Mouse (Mus musculus) limb, embryonic 12.5 days (tissue): ENCODE measurements at regions not wholly inside any gene's neighbourhood (a gene's known extent, or its start where the extent isn't known, plus 50 kb on each side); places are given as distances from the start of the nearest gene placed in this dataset.

Experiments used
- ATAC-seq: fragments of 200-750 bp; cut with Nextera tagmentation; 2 replicates; pipeline ENCODE4 v1.8.0; 2017; ENCODE audit warnings: low read depth, moderate TSS enrichment; ENCODE audit not compliant: insufficient number of reproducible peaks, insufficient read depth, low FRiP score, low TSS enrichment
- H3K27ac ChIP-seq: fragments of 300-500 bp; sonication (generic); 2 replicates; pipeline ENCODE4 v1.5.1; 2016; ENCODE audit warnings: mild to moderate bottlenecking, moderate library complexity
- H3K27me3 ChIP-seq: fragments of 300-500 bp; sonication (generic); 2 replicates; pipeline ENCODE4 v1.6.1; 2016; ENCODE audit warnings: mild to moderate bottlenecking, moderate library complexity
- H3K36me3 ChIP-seq: fragments of 300-500 bp; sonication (generic); 2 replicates; pipeline ENCODE4 v1.6.1; 2016; ENCODE audit warnings: mild to moderate bottlenecking, moderate library complexity
- H3K4me1 ChIP-seq: fragments of 300-500 bp; sonication (generic); replicated peaks from 2 replicates; pipeline ENCODE4 v1.6.1; 2016
- H3K4me2 ChIP-seq: fragments of 300-500 bp; sonication (generic); 2 replicates; pipeline ENCODE4 v1.6.1; 2016; ENCODE audit warnings: mild to moderate bottlenecking, moderate library complexity
- H3K4me3 ChIP-seq: fragments of 300-500 bp; sonication (generic); replicated peaks from 2 replicates; pipeline ENCODE4 v1.5.1; 2016; ENCODE audit warnings: mild to moderate bottlenecking
- H3K9ac ChIP-seq: fragments of 300-500 bp; sonication (generic); replicated peaks from 2 replicates; pipeline ENCODE4 v1.6.1; 2016; ENCODE audit warnings: mild to moderate bottlenecking, moderate library complexity
- H3K9me3 ChIP-seq: fragments of 300-500 bp; sonication (generic); 2 replicates; pipeline ENCODE4 v1.6.1; 2016; ENCODE audit warnings: mild to moderate bottlenecking, moderate library complexity
- WGBS: fragments of 180-500 bp; shearing (Covaris S2); methylation state at CpG from one replicate; pipeline ENCODE4 v1.1.7; 2016; 5-methylcytosine and 5-hydroxymethylcytosine counted together

DNA sequence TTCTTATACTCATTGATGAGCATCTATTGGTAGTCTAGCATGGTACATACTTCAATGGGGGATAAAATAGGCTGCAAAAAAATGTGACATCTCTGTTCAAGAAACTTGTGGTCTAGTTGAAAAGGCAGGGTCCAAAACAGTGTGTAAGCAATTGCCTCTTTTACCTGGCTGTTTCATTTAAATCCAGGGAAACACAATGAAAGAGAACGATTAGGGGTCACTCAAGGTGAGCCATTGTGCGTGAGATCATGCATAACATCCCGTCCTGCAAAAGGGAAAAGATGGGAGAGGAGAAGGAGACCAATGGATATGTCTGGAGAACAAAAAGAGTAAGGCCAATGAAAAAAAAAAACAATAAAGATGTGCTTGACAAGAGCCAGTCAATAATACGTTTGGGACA lies 93.6 kb upstream of the Olfm4 start:
- H3K9ac ChIP-seq: no peak overlapping the region
- H3K36me3 ChIP-seq: no peaks in the 10 kb centered on the region
- 0 out of 2 replicates have a peak, but pooled peaks cover 2% of the 10 kb centered on the region for H3K4me1 ChIP-seq
- H3K4me2 ChIP-seq: no peak overlapping the region
- ATAC-seq: no peak
- H3K27ac ChIP-seq: no peak overlapping the region
- no peaks in the 10 kb centered on the region for H3K9me3 ChIP-seq
- 85% methylated on average over 4 of the region's 4 CpGs for WGBS
- H3K27me3 ChIP-seq: no peaks in the 10 kb centered on the region
- no peak overlapping the region for H3K4me3 ChIP-seq

- WGBS: 75% methylated on average over 7 of the region's 7 CpGs
- H3K4me2 ChIP-seq: no peak overlapping the region
- no peaks in the 10 kb centered on the region for H3K9me3 ChIP-seq
- no peak overlapping the region for H3K9ac ChIP-seq
- H3K27me3 ChIP-seq: peaks cover 21% of the 10 kb centered on the region
- H3K27ac ChIP-seq: no peak overlapping the region
- no peaks in the 10 kb centered on the region for H3K36me3 ChIP-seq
- peaks cover 11% of the 10 kb centered on the region for H3K4me1 ChIP-seq
- H3K4me3 ChIP-seq: no peak overlapping the region
- ATAC-seq: no peak
These were observed 100.4 kb upstream of the Olfm4 start for GRCm38 (mm10) chr14:79883487-79883886.

DNA sequence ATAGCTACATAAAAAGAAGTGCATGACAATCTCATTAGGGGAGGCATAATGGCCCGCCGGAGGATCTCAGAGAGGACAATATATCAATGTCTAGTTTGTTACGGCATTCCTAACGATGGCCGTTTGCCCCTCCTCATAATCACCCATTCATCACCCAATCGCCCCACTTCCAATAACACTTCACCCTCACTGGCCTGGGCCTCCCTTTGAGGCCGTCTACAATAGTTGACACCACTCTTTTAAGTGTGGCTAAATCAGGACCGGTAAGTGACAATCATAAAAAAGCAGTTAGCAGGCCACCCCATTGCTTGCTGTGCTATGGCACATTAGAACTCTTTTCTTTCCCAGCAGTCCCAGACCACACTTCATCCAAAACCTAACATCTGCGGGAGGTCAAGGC lies 102.2 kb upstream of the Olfm4 start:
- no peak overlapping the region for H3K4me2 ChIP-seq
- no peak for ATAC-seq
- peaks cover 21% of the 10 kb centered on the region for H3K27me3 ChIP-seq
- 9% methylated on average over 9 of the region's 9 CpGs for WGBS
- no peaks in the 10 kb centered on the region for H3K9me3 ChIP-seq
- peaks cover 11% of the 10 kb centered on the region for H3K4me1 ChIP-seq
- no peak overlapping the region for H3K27ac ChIP-seq
- no peaks in the 10 kb centered on the region for H3K36me3 ChIP-seq
- H3K4me3 ChIP-seq: no peak overlapping the region
- H3K9ac ChIP-seq: no peak overlapping the region

GRCm38 (mm10) chr14:79880065-79880755 lies 103.7 kb upstream of the Olfm4 start:
- Histone ChIP-seq H3K9ac (no peak overlapping the region), H3K9me3 (no peaks in the 10 kb centered on the region), H3K4me2 (no peak overlapping the region), H3K4me1 (peaks cover 9% of the 10 kb centered on the region), H3K4me3 (no peak overlapping the region), H3K27me3 (peaks cover 21% of the 10 kb centered on the region), H3K27ac (no peak overlapping the region), H3K36me3 (no peaks in the 10 kb centered on the region)
- WGBS: 42% methylated on average over 5 of the region's 5 CpGs
- ATAC-seq: no peak

DNA sequence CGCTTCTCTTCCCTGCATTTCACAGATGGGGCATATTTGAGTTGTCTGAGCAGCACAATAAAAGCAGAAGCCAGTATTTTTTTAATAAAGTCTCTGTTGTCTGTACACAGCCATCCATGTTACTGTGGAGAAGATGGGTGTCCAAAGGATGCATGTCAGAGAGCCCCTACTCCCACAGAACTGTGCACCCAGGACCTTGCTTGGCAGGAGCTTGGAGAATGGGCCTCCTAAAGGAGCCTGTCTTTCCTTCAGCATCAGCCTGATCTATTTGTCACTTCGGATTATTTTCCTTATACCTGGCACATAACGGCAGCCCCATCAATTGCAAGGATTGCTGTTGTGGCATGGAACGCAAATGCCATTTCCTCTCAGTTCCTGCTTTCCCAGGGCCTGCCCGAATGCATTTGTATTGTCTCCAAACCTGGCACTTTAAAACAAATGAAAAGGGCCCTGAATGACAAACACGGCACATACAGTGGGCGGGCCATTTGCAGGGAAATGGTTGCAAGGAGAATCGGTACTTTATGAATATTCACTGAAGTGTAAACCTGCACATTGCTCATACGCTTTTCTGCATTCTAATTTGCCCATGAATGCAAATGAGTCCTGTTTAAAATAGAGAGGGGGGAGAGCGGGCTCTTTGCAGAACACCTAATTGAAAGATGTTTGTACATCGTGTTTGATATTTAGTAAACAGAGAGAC lies 104.4 kb upstream of the Olfm4 start:
- no peak overlapping the region for H3K4me2 ChIP-seq
- H3K4me3 ChIP-seq: no peak overlapping the region
- H3K9me3 ChIP-seq: no peaks in the 10 kb centered on the region
- 78% methylated on average over 11 of the region's 11 CpGs for WGBS
- H3K36me3 ChIP-seq: no peaks in the 10 kb centered on the region
- H3K27ac ChIP-seq: no peak overlapping the region
- H3K27me3 ChIP-seq: peaks cover 21% of the 10 kb centered on the region
- H3K4me1 ChIP-seq: peaks cover 9% of the 10 kb centered on the region
- no peak for ATAC-seq
- no peak overlapping the region for H3K9ac ChIP-seq

GRCm38 (mm10) chr14:79878285-79879019 lies 105.4 kb upstream of the Olfm4 start:
- Histone ChIP-seq H3K9ac (no peak overlapping the region), H3K27ac (no peak overlapping the region), H3K27me3 (peaks cover 26% of the 10 kb centered on the region), H3K36me3 (no peaks in the 10 kb centered on the region), H3K4me3 (no peak overlapping the region), H3K9me3 (no peaks in the 10 kb centered on the region), H3K4me1 (peaks cover 9% of the 10 kb centered on the region), H3K4me2 (no peak overlapping the region)
- WGBS: 80% methylated on average over 17 of the region's 17 CpGs
- ATAC-seq: no peak

DNA sequence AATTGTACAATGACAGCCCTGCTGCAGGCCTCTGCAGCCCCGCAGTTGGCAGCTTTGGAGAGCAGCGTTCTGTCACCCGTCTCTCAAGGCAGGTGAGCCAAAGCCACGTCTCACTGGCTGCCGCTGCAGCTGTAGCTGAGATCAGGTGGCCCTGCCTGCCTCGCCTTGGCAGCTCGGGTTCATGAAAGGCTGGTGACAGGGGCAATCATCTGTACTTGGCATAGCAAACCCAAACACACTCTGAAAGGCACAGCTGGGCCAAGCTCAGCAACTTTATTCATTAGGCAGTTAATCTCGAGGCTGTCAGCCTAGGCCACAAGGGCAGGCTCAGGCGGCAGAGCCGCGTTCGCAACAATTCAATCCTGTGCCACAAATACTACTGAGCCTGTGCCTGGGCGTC lies 102.0 kb upstream of the Pcdh8 start:
- peaks cover 4% of the 10 kb centered on the region; the same call in 1 of the 2 replicates for H3K27me3 ChIP-seq
- no peaks in the 10 kb centered on the region for H3K36me3 ChIP-seq
- H3K4me1 ChIP-seq: peaks cover 13% of the 10 kb centered on the region; the same call in 1 of the 2 replicates
- 38% methylated on average over 13 of the region's 13 CpGs for WGBS
- no peak overlapping the region for H3K4me3 ChIP-seq
- no peak overlapping the region for H3K9ac ChIP-seq
- no peak overlapping the region for H3K4me2 ChIP-seq
- ATAC-seq: no peak
- H3K9me3 ChIP-seq: no peaks in the 10 kb centered on the region
- H3K27ac ChIP-seq: no peak overlapping the region

- H3K36me3 ChIP-seq: no peaks in the 10 kb centered on the region
- no peak overlapping the region for H3K4me3 ChIP-seq
- no peak overlapping the region for H3K4me2 ChIP-seq
- ATAC-seq: no peak
- peaks cover 4% of the 10 kb centered on the region; the same call in 1 of the 2 replicates for H3K27me3 ChIP-seq
- peaks cover 13% of the 10 kb centered on the region; the same call in 1 of the 2 replicates for H3K4me1 ChIP-seq
- H3K27ac ChIP-seq: no peak overlapping the region
- H3K9ac ChIP-seq: no peak overlapping the region
- H3K9me3 ChIP-seq: no peaks in the 10 kb centered on the region
- WGBS: 17% methylated on average over 1 of the region's 1 CpGs
These were observed 101.3 kb upstream of the Pcdh8 start for GRCm38 (mm10) chr14:79872430-79872829.

DNA sequence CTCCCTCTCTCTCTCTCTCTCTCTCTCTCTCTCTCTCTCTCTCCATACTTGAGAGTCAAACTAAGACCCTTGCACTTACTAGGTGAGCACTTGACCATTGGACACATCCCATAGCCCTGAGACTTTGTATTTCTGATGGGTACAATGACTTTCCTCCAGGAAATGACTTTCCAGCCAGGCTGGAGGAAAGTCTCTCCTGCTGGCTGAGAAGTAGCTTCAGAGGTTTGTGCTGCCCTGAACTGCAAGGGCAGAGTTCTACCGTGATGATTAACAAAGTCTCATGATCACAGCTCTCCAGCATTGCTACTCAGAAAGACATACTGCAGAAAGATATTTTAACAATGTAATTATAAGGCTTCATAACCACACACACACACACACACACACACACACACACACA lies 98.2 kb upstream of the Pcdh8 start:
- peaks cover 13% of the 10 kb centered on the region; the same call in 1 of the 2 replicates for H3K4me1 ChIP-seq
- H3K9ac ChIP-seq: no peak overlapping the region
- no peak for ATAC-seq
- H3K9me3 ChIP-seq: no peaks in the 10 kb centered on the region
- 50% methylated on average over 1 of the region's 1 CpGs for WGBS
- no peak overlapping the region for H3K4me2 ChIP-seq
- no peak overlapping the region for H3K4me3 ChIP-seq
- H3K27me3 ChIP-seq: peaks cover 4% of the 10 kb centered on the region; the same call in 1 of the 2 replicates
- H3K27ac ChIP-seq: no peak overlapping the region
- no peaks in the 10 kb centered on the region for H3K36me3 ChIP-seq

DNA sequence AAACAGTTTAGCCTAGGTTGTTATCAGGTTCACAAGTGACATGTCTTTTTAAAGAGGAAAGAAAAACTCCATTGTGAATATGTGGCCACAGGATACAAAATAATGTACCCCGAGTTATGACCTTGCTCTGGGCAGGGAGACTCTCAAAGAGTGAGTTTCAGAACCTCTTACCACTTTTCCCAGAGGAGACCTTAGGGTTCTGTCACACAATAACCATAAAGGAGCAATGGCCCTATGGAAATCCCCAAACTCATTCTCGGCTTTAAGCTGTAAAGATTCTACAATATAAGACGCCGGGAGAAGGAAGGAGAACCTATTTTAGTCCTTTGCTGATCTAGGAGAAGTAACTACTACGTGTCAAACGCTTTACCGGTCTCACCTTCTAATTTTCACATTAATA lies 85.1 kb upstream of the Pcdh8 start:
- no peaks in the 10 kb centered on the region for H3K9me3 ChIP-seq
- WGBS: 90% methylated on average over 7 of the region's 7 CpGs
- H3K27me3 ChIP-seq: no peaks in the 10 kb centered on the region
- no peak overlapping the region for H3K9ac ChIP-seq
- H3K4me1 ChIP-seq: 0 out of 2 replicates have a peak, but pooled peaks cover 5% of the 10 kb centered on the region
- no peak overlapping the region for H3K27ac ChIP-seq
- no peak overlapping the region for H3K4me2 ChIP-seq
- H3K4me3 ChIP-seq: no peak overlapping the region
- no peaks in the 10 kb centered on the region for H3K36me3 ChIP-seq
- no peak for ATAC-seq

DNA sequence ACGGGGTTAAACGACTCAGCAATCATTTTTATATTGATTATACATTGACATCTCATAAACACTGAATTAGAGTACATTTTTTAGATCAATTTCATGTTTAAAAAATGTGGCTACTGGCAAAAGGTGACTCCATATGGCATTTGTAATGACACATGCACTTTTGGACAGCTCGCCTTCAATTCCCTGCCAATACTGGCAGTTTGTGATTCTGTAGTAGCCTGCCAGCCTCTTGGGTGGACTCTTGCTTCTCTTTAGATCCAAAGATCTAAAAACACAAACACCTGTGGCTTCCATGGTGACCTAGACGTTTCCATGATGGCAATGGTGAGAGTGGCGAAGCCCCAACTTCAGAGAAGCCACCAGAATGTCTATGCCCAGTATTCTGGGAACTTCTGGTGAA lies 83.1 kb upstream of the Pcdh8 start:
- H3K27ac ChIP-seq: no peak overlapping the region
- H3K4me3 ChIP-seq: no peak overlapping the region
- no peaks in the 10 kb centered on the region for H3K36me3 ChIP-seq
- H3K4me2 ChIP-seq: no peak overlapping the region
- H3K4me1 ChIP-seq: peaks cover 5% of the 10 kb centered on the region; the same call in 1 of the 2 replicates
- no peaks in the 10 kb centered on the region for H3K9me3 ChIP-seq
- no peak for ATAC-seq
- no peaks in the 10 kb centered on the region for H3K27me3 ChIP-seq
- WGBS: 85% methylated on average over 5 of the region's 5 CpGs
- H3K9ac ChIP-seq: no peak overlapping the region
